Mouse (Mus musculus) cerebellum, adult 2 months (tissue): ENCODE data around the gene Tnip1.

Experiments
- CTCF ChIP-seq: fragments of 200-500 bp; IDR thresholded peaks from 2 replicates; pipeline ENCODE4 v1.5.1; 2011; ENCODE audit warnings: low read depth, mild to moderate bottlenecking, control low read depth, low read length, moderate library complexity, borderline replicate concordance; ENCODE audit not compliant: insufficient read depth
- POLR2A ChIP-seq: fragments of 200-500 bp; IDR thresholded peaks from 2 replicates; pipeline ENCODE4 v1.6.1; 2011; ENCODE audit warnings: low read length, control low read depth, borderline replicate concordance; ENCODE audit not compliant: insufficient read depth

DNA sequence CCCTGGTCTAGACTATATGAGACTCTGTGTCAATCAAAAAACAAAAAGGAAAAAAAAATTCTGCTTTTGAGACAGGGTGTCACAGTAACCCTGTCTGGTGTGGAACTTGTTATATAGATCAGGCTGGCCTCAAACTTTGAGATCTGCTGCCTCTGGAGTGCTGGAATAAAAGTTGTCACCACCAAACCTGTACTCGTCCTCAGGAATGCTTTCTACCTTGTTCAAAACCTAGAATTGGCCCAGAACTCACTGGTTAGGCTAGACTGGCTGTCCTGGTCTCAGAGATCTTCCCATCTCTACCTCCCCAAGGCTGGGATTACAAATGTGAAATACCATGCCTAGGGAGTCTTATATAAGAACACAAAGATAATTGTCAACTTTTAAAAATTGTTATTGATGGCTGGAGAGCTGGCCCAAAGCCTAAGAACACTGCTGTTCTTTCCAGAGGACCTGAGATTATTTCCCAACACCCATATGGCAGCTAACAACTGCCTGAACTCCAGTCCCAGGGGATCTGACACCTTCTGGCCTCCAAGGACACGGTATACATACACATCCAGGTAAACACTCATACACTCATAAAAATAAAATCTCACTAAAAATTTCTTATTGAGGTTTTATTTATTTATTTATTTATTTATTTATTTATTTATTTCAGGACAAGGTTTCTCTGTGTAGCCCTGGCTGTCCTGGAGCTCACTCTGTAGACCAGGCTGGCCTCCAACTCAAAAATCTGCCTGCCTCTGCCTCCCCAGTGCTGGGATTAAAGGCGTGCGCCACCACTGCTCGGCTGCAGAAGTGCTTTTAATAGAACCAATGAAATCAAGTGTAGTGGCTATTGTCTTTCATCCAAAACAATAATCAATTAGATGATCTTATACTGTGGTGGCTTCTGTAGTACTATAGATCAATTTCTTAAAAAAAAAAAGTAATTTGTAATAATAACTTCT is 101.0 kb downstream of the Tnip1 start:
- TF ChIP-seq CTCF (no peak), POLR2A (no peak)
